Mouse (Mus musculus): Measurements from ENCODE around the gene Plxna4. TPM values are rescaled to one million over a fixed set of nuclear protein-coding genes. Genes with fewer than 3 reads are reported as not detected.

Plxna4 gene
- polyA plus RNA-seq, 1 experiment from 2014 or later = 7.4 TPM

DNA sequence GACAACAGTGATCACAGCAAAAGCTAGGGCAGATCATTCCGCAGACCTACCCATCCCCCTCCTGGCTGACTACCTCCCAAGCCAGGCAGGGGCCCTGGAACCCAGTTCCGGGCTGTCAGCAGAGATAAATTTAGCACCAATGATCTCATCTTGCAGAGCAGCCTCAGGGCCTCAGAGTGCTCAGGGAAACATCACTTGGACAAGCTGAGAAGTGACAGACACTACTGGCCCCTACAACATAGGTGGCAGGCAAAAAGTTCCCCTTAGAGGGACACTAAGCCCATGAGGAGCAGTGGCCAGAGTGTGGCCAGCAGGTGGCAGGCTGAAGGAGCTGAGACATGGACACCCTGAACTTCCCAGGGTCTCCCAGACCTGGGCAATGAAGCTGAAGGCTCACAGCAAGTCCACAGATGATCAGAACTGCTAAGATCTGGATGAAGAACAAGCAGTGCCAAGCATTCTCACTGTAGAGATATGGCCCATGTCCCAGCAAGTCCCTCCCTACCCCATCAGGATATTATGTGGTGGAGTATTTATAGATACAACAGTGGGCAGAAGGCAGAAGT, 108.7 kb downstream of the Plxna4 start:
- no peaks in the 10 kb centered on the region for H3K4me1 ChIP-seq (ENCODE audit: control insufficient read depth, insufficient read depth, low read length)
- H3K36me3 ChIP-seq (ENCODE audit: control insufficient read depth, insufficient read depth, low read length) = no peaks in the 10 kb centered on the region
- H3K27ac ChIP-seq (ENCODE audit: low read depth, low read length) = no peak overlapping the region
- WGBS = 58% methylated on average over 2 of the region's 2 CpGs
- no peak overlapping the region for H3K4me3 ChIP-seq (ENCODE audit: low read depth, low read length)
- ATAC-seq (ENCODE audit: insufficient read depth, low FRiP score, low TSS enrichment) (no peak), DNase-seq (ENCODE audit: low spot score) (peak; percentile 40)
- no peaks in the 10 kb centered on the region for H3K9me3 ChIP-seq (ENCODE audit: control insufficient read depth, low read length)
- H3K9ac ChIP-seq (ENCODE audit: low read length) = no peak overlapping the region
- H3K27me3 ChIP-seq (ENCODE audit: control insufficient read depth, insufficient read depth, low read length) = no peaks in the 10 kb centered on the region
- H3K4me2 ChIP-seq (ENCODE audit: low read depth) = no peak overlapping the region

DNA sequence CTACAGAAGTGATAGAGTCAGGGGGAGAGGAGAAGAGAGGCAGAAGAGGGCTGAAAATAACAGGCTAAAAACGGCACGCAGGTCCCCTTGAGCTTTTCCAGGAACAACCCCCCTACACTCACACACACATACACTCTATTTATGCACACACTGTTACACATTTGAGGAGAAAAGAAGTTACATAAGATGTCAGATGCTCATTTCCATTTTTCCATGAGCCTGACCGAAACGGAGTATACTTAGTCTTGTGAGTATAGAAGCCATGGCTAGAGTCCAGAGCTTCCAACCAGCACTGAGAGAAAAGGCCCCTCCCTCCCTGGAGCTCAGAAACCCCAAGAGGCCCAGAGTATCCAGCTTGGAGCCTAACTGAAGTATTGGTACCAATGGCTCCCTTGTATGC, 112.0 kb downstream of the Plxna4 start:
- H3K27me3 ChIP-seq (ENCODE audit: control insufficient read depth, insufficient read depth, low read length) = no peaks in the 10 kb centered on the region
- DNase-seq (ENCODE audit: low spot score) (no peak), ATAC-seq (ENCODE audit: insufficient read depth, low FRiP score, low TSS enrichment) (no peak)
- no peaks in the 10 kb centered on the region for H3K4me1 ChIP-seq (ENCODE audit: control insufficient read depth, insufficient read depth, low read length)
- no peak overlapping the region for H3K27ac ChIP-seq (ENCODE audit: low read depth, low read length)
- no peak overlapping the region for H3K4me2 ChIP-seq (ENCODE audit: low read depth)
- no peaks in the 10 kb centered on the region for H3K36me3 ChIP-seq (ENCODE audit: control insufficient read depth, insufficient read depth, low read length)
- H3K4me3 ChIP-seq (ENCODE audit: low read depth, low read length) = no peak overlapping the region
- H3K9me3 ChIP-seq (ENCODE audit: control insufficient read depth, low read length) = no peaks in the 10 kb centered on the region
- WGBS = 90% methylated on average over 4 of the region's 4 CpGs
- no peak overlapping the region for H3K9ac ChIP-seq (ENCODE audit: low read length)

DNA sequence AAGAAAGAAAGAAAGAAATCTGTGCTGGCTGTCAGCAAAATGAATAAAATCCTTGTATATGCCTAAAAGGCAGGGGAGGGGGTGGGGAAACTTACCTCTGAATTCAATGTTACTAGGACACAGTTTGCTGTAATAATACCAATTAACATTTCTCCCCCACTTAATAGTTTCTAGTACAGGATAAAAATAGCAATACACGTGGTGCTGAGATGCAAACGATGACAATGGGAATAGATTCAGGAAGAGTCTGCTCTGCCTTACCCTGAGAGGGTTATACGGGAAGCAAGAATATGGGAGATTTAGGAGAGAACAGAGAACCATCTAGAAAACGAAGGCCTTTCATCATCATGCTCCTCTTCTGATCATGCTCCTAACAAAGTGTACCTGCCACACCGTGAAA, 115.9 kb downstream of the Plxna4 start:
- no peak for DNase-seq (ENCODE audit: low spot score)
- H3K9me3 ChIP-seq (ENCODE audit: control insufficient read depth, low read length) = no peaks in the 10 kb centered on the region
- no peaks in the 10 kb centered on the region for H3K27me3 ChIP-seq (ENCODE audit: control insufficient read depth, insufficient read depth, low read length)
- H3K4me3 ChIP-seq (ENCODE audit: low read depth, low read length) = no peak overlapping the region
- no peaks in the 10 kb centered on the region for H3K36me3 ChIP-seq (ENCODE audit: control insufficient read depth, insufficient read depth, low read length)
- ATAC-seq (ENCODE audit: insufficient read depth, low FRiP score, low TSS enrichment) = no peak
- H3K4me1 ChIP-seq (ENCODE audit: control insufficient read depth, insufficient read depth, low read length) = no peaks in the 10 kb centered on the region
- no peak overlapping the region for H3K27ac ChIP-seq (ENCODE audit: low read depth, low read length)
- H3K9ac ChIP-seq (ENCODE audit: low read length) = no peak overlapping the region
- WGBS = 86% methylated on average over 5 of the region's 5 CpGs
- H3K4me2 ChIP-seq (ENCODE audit: low read depth) = no peak overlapping the region

- Histone ChIP-seq H3K9ac (ENCODE audit: low read length) (no peak overlapping the region), H3K27ac (ENCODE audit: low read depth, low read length) (no peak overlapping the region), H3K36me3 (ENCODE audit: control insufficient read depth, insufficient read depth, low read length) (no peaks in the 10 kb centered on the region), H3K9me3 (ENCODE audit: control insufficient read depth, low read length) (no peaks in the 10 kb centered on the region), H3K4me2 (ENCODE audit: low read depth) (no peak overlapping the region), H3K27me3 (ENCODE audit: control insufficient read depth, insufficient read depth, low read length) (no peaks in the 10 kb centered on the region), H3K4me1 (ENCODE audit: control insufficient read depth, insufficient read depth, low read length) (no peaks in the 10 kb centered on the region), H3K4me3 (ENCODE audit: low read depth, low read length) (no peak overlapping the region)
- DNase-seq (ENCODE audit: low spot score) = no peak
- no peak for ATAC-seq (ENCODE audit: insufficient read depth, low FRiP score, low TSS enrichment)
- WGBS = 80% methylated on average over 3 of the region's 3 CpGs
These were observed 116.4 kb downstream of the Plxna4 start for GRCm38 (mm10) chr6:32471639-32472038.

DNA sequence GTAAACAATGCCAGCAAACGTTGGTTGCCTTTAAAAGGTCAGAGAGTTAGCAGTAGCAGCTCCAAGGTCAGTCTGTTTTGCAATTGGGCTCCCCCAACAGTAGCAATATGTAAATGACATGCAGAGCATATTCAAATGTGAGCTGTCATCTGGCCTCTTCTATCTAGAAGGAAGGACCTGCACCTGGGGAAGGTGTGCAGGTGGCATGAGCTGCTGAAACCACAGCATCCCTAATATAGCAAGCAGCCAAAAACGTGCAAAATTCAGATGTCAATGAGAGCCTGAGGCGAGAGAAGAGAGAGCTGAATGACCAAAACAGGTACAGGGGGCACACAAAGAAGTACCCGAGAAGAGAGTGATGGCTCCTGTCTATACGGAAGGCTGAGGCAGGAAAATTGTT, 118.8 kb downstream of the Plxna4 start:
- Histone ChIP-seq H3K36me3 (ENCODE audit: control insufficient read depth, insufficient read depth, low read length) (no peaks in the 10 kb centered on the region), H3K27ac (ENCODE audit: low read depth, low read length) (no peak overlapping the region), H3K27me3 (ENCODE audit: control insufficient read depth, insufficient read depth, low read length) (no peaks in the 10 kb centered on the region), H3K4me1 (ENCODE audit: control insufficient read depth, insufficient read depth, low read length) (0 out of 2 replicates have a peak, but pooled peaks cover 3% of the 10 kb centered on the region), H3K4me2 (ENCODE audit: low read depth) (no peak overlapping the region), H3K9me3 (ENCODE audit: control insufficient read depth, low read length) (no peaks in the 10 kb centered on the region), H3K9ac (ENCODE audit: low read length) (no peak overlapping the region), H3K4me3 (ENCODE audit: low read depth, low read length) (no peak overlapping the region)
- DNase-seq (ENCODE audit: low spot score) (no peak), ATAC-seq (ENCODE audit: insufficient read depth, low FRiP score, low TSS enrichment) (no peak)
- WGBS = 61% methylated on average over 5 of the region's 5 CpGs

GRCm38 (mm10) chr6:32465129-32465528, 122.9 kb downstream of the Plxna4 start:
- WGBS = 83% methylated on average over 8 of the region's 8 CpGs

GRCm38 (mm10) chr6:32464637-32465036, 123.4 kb downstream of the Plxna4 start:
- H3K27me3 ChIP-seq (ENCODE audit: control insufficient read depth, insufficient read depth, low read length) = no peaks in the 10 kb centered on the region
- no peak overlapping the region for H3K4me3 ChIP-seq (ENCODE audit: low read depth, low read length)
- no peak overlapping the region for H3K9ac ChIP-seq (ENCODE audit: low read length)
- 53% methylated on average over 8 of the region's 8 CpGs for WGBS
- H3K4me2 ChIP-seq (ENCODE audit: low read depth) = no peak overlapping the region
- H3K9me3 ChIP-seq (ENCODE audit: control insufficient read depth, low read length) = no peaks in the 10 kb centered on the region
- 0 out of 2 replicates have a peak, but pooled peaks cover 3% of the 10 kb centered on the region for H3K4me1 ChIP-seq (ENCODE audit: control insufficient read depth, insufficient read depth, low read length)
- no peaks in the 10 kb centered on the region for H3K36me3 ChIP-seq (ENCODE audit: control insufficient read depth, insufficient read depth, low read length)
- no peak overlapping the region for H3K27ac ChIP-seq (ENCODE audit: low read depth, low read length)
- no peak for DNase-seq (ENCODE audit: low spot score)
- no peak for ATAC-seq (ENCODE audit: insufficient read depth, low FRiP score, low TSS enrichment)

More at GRCm38 (mm10) chr6:32465129-32465528, 122.9 kb downstream of the Plxna4 start:
- Histone ChIP-seq H3K9ac (ENCODE audit: low read length) (no peak overlapping the region), H3K4me3 (ENCODE audit: low read depth, low read length) (no peak overlapping the region), H3K4me2 (ENCODE audit: low read depth) (no peak overlapping the region), H3K27me3 (ENCODE audit: control insufficient read depth, insufficient read depth, low read length) (no peaks in the 10 kb centered on the region), H3K9me3 (ENCODE audit: control insufficient read depth, low read length) (no peaks in the 10 kb centered on the region), H3K36me3 (ENCODE audit: control insufficient read depth, insufficient read depth, low read length) (no peaks in the 10 kb centered on the region), H3K4me1 (ENCODE audit: control insufficient read depth, insufficient read depth, low read length) (0 out of 2 replicates have a peak, but pooled peaks cover 3% of the 10 kb centered on the region), H3K27ac (ENCODE audit: low read depth, low read length) (no peak overlapping the region)
- ATAC-seq (ENCODE audit: insufficient read depth, low FRiP score, low TSS enrichment) (no peak), DNase-seq (ENCODE audit: low spot score) (no peak)

DNA sequence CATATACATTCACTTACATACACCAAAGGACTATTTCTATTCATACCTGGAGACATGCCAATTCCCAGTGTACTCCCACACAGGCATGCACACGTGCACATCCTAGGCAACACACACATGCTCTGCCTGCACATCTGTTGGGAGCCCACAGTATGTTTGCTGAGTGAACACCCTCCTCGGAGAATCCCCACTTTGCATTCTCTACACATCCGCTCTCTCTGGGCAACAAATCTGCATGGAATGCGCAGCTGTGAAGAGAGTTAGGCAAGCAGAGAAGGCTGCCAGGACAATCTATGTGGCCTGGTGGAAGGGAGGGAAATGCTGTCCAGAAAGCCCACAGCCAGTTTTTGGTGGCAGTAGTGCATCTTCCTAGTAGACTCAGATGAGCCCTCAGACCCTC, 123.9 kb downstream of the Plxna4 start:
- no peak overlapping the region for H3K4me2 ChIP-seq (ENCODE audit: low read depth)

GRCm38 (mm10) chr6:32460400-32460799, 127.6 kb downstream of the Plxna4 start:
- Histone ChIP-seq H3K9ac (ENCODE audit: low read length) (no peak overlapping the region), H3K4me2 (ENCODE audit: low read depth) (no peak overlapping the region), H3K27ac (ENCODE audit: low read depth, low read length) (no peak overlapping the region), H3K4me1 (ENCODE audit: control insufficient read depth, insufficient read depth, low read length) (0 out of 2 replicates have a peak, but pooled peaks cover 3% of the 10 kb centered on the region), H3K9me3 (ENCODE audit: control insufficient read depth, low read length) (no peaks in the 10 kb centered on the region), H3K4me3 (ENCODE audit: low read depth, low read length) (no peak overlapping the region), H3K27me3 (ENCODE audit: control insufficient read depth, insufficient read depth, low read length) (no peaks in the 10 kb centered on the region), H3K36me3 (ENCODE audit: control insufficient read depth, insufficient read depth, low read length) (no peaks in the 10 kb centered on the region)
- WGBS = 83% methylated on average over 8 of the region's 8 CpGs
- DNase-seq (ENCODE audit: low spot score) (no peak), ATAC-seq (ENCODE audit: insufficient read depth, low FRiP score, low TSS enrichment) (no peak)

More for the DNA sequence above, 123.9 kb downstream of the Plxna4 start:
- no peak for ATAC-seq (ENCODE audit: insufficient read depth, low FRiP score, low TSS enrichment)
- Histone ChIP-seq H3K27me3 (ENCODE audit: control insufficient read depth, insufficient read depth, low read length) (no peaks in the 10 kb centered on the region), H3K9me3 (ENCODE audit: control insufficient read depth, low read length) (no peaks in the 10 kb centered on the region), H3K9ac (ENCODE audit: low read length) (no peak overlapping the region), H3K4me3 (ENCODE audit: low read depth, low read length) (no peak overlapping the region), H3K36me3 (ENCODE audit: control insufficient read depth, insufficient read depth, low read length) (no peaks in the 10 kb centered on the region), H3K27ac (ENCODE audit: low read depth, low read length) (no peak overlapping the region), H3K4me1 (ENCODE audit: control insufficient read depth, insufficient read depth, low read length) (0 out of 2 replicates have a peak, but pooled peaks cover 3% of the 10 kb centered on the region)
- DNase-seq (ENCODE audit: low spot score) = no peak
- 66% methylated on average over 4 of the region's 4 CpGs for WGBS
